Mouse (Mus musculus): ENCODE data around the gene Nap1l1.

DNA sequence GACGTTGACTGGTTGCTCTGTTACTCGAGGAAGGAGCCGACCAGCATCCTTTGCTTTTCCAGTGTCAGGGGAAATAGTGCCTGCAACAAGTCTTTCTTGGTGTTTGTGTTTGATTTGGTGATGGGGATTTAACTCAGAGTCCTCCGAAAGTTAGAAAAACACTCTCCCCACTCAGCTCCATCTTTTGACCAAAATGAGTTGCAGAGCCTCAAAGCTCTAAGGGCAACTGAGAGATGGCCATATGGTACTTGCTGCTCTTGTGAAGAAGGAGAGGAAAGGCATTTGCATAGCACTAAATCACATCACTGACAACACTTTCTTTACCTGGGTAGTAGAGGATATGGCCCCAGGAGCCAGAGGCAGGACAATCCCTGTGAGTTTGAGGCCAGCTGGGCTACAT lies 45.3 kb downstream of the Nap1l1 start:
- TF ChIP-seq CTCF (IDR thresholded peaks at IDR 0.05; ENCODE audit: low read depth, low read length) (no peak), POLR2AphosphoS5 (IDR thresholded peaks at IDR 0.05; ENCODE audit: insufficient replicate concordance, low read depth, low read length) (no peak), TAL1 (conservative IDR thresholded peaks at IDR 0.05; ENCODE audit: low read depth, low read length) (no peak)

All from G1E (cell line).